Mouse (Mus musculus) liver, adult 2 months (tissue): Measurements from ENCODE around the gene Uchl3.

Experiments
- CTCF ChIP-seq: fragments of 200-500 bp; IDR thresholded peaks from 2 replicates; pipeline ENCODE4 v1.5.1; 2011; ENCODE audit warnings: low read depth, low read length, control low read depth
- POLR2A ChIP-seq: fragments of 200-500 bp; IDR thresholded peaks from 2 replicates; pipeline ENCODE4 v1.6.1; 2011; ENCODE audit warnings: low read length, control low read depth; ENCODE audit not compliant: insufficient read depth; ENCODE audit errors: extremely low read depth

DNA sequence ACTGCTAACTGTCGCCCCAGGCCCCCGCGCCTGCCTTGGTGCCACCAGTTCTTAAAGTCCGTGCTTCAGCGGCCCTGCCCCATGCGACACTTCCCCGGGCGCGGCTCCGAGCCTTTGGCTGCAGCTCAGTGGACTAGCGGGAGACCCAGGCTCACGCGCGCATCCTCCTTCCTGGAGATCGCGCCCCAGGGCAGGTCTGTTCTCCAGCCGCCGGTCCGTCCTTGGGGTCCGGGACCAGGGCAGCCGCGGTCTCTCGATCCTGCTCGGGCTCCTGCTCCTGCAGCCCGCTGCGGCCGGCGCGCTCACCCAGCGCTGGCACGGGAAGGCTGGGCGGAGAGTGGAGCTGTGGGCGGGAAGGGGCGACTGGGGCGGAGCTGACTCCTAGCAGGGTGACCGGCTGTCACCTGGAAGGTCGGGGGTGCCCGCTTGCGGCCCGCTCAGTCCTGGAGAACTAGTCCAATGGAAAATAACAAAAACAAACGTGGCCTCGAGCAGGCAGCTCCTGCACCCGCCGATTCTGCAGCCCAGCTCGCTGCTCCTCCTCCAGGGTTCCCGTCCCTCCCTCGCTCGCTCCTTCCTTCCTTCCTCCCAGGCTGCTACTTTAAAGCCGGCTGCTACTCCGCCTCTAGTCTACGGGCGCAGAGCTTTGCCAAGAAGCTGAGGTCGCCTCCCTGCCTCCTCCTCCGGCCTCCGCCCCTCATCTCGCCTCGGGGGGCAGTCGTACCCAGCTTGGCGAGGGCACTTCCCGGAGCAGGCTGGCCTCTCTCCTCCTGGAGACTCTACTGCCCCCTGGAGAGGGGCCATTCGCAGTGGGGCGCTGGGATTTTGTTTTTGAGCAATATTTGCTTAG is 45.0 kb upstream of the Uchl3 start, which contains the start of gene Tbc1d4:
- TF ChIP-seq POLR2A (no peak), CTCF (peak; percentile 74)
